Mouse (Mus musculus) left cerebral cortex, adult 9 months (tissue): ENCODE data around the gene Armcx4.
"Not testable (repeated sequence)": the region's sequence is repeated elsewhere in the genome, so short reads cannot be mapped to it uniquely, and the experiment has no call there.

Experiments used
- DNase-seq, 2 experiments: peaks; one replicate each; pipeline ENCODE4 v3.0.0; 2022; ENCODE audit warnings: low spot score in 2 of 2

The Armcx4 gene

GRCm38 (mm10) chrX:134686267-134686666 lies at the start of gene Armcx4:
Armcx4 (plus strand) TSS chrX:134686519.
- DNase-seq = peak; percentile 31 to 55

- no peak for DNase-seq
Observed at GRCm38 (mm10) chrX:134641000-134641760, 45.1 kb upstream of the Armcx4 start.

- DNase-seq = no peak
Observed at GRCm38 (mm10) chrX:134646338-134646737, 40.0 kb upstream of the Armcx4 start.

GRCm38 (mm10) chrX:134647421-134647820 lies 38.9 kb upstream of the Armcx4 start:
- DNase-seq = no peak

- peak; percentile 7 to 80 for DNase-seq
Observed at GRCm38 (mm10) chrX:134648031-134648692, 38.2 kb upstream of the Armcx4 start.

GRCm38 (mm10) chrX:134652061-134652460 lies 34.3 kb upstream of the Armcx4 start:
- no peak for DNase-seq

- DNase-seq = no peak
Observed at GRCm38 (mm10) chrX:134661586-134661985, 24.7 kb upstream of the Armcx4 start.

GRCm38 (mm10) chrX:134675022-134675421 lies 11.3 kb upstream of the Armcx4 start:
- no peak for DNase-seq

- DNase-seq = no peak
Observed at GRCm38 (mm10) chrX:134675959-134676358, 10.4 kb upstream of the Armcx4 start.

- DNase-seq = no peak
Observed at GRCm38 (mm10) chrX:134684936-134685335, 1.4 kb upstream of the Armcx4 start.

GRCm38 (mm10) chrX:134686739-134687171 lies 436 bp downstream of the Armcx4 start:
- DNase-seq = peak in 1 of 2 experiments; percentile 15

GRCm38 (mm10) chrX:134689676-134690075 lies 3.4 kb downstream of the Armcx4 start:
- no peak for DNase-seq

- no peak for DNase-seq
Observed at GRCm38 (mm10) chrX:134690871-134691539, 4.7 kb downstream of the Armcx4 start.

- DNase-seq = no peak
Observed at GRCm38 (mm10) chrX:134691540-134691935, 5.2 kb downstream of the Armcx4 start.

GRCm38 (mm10) chrX:134716863-134717262 lies 30.5 kb downstream of the Armcx4 start:
- DNase-seq = no peak

- peak; percentile 59 to 68 for DNase-seq
Observed at GRCm38 (mm10) chrX:134717752-134718308, 31.5 kb downstream of the Armcx4 start, which contains the start of gene Armcx1. Armcx1 (plus strand) TSS chrX:134717963.

- peak in 1 of 2 experiments; percentile 47 for DNase-seq
Observed at GRCm38 (mm10) chrX:134718524-134718923, 32.2 kb downstream of the Armcx4 start.

- not testable (repeated sequence) for DNase-seq
Observed at GRCm38 (mm10) chrX:134723762-134724161, 37.4 kb downstream of the Armcx4 start.

- no peak for DNase-seq
Observed at GRCm38 (mm10) chrX:134729778-134730177, 43.5 kb downstream of the Armcx4 start.

GRCm38 (mm10) chrX:134737796-134738195 lies 51.5 kb downstream of the Armcx4 start:
- no peak for DNase-seq

- no peak for DNase-seq
Observed at GRCm38 (mm10) chrX:134739160-134739559, 52.8 kb downstream of the Armcx4 start.

GRCm38 (mm10) chrX:134741862-134742261 lies 55.5 kb downstream of the Armcx4 start:
- no peak for DNase-seq
